Mouse (Mus musculus) neural tube, embryonic 12.5 days (tissue): ENCODE measurements at regions not wholly inside any gene's neighbourhood (a gene's known extent, or its start where the extent isn't known, plus 50 kb on each side); places are given as distances from the start of the nearest gene placed in this dataset.

Experiments used
- ATAC-seq: fragments of 200-750 bp; cut with Nextera tagmentation; 2 replicates; pipeline ENCODE4 v1.8.0; 2017; ENCODE audit warnings: low read depth, mild to moderate bottlenecking, moderate TSS enrichment, moderate library complexity; ENCODE audit not compliant: low FRiP score
- H3K27ac ChIP-seq: fragments of 300-500 bp; sonication (generic); 2 replicates; pipeline ENCODE4 v1.5.1; 2016
- H3K27me3 ChIP-seq: fragments of 300-500 bp; sonication (generic); replicated peaks from 2 replicates; pipeline ENCODE4 v1.6.1; 2016; ENCODE audit warnings: mild to moderate bottlenecking
- H3K36me3 ChIP-seq: fragments of 300-500 bp; sonication (generic); 2 replicates; pipeline ENCODE4 v1.6.1; 2016; ENCODE audit warnings: mild to moderate bottlenecking
- H3K4me1 ChIP-seq: fragments of 300-500 bp; sonication (generic); 2 replicates; pipeline ENCODE4 v1.6.1; 2016
- H3K4me2 ChIP-seq: fragments of 300-500 bp; sonication (generic); replicated peaks from 2 replicates; pipeline ENCODE4 v1.6.1; 2016; ENCODE audit warnings: mild to moderate bottlenecking
- H3K4me3 ChIP-seq: fragments of 300-500 bp; sonication (generic); 2 replicates; pipeline ENCODE4 v1.5.1; 2016
- H3K9ac ChIP-seq: fragments of 300-500 bp; sonication (generic); 2 replicates; pipeline ENCODE4 v1.6.1; 2016; ENCODE audit warnings: mild to moderate bottlenecking
- H3K9me3 ChIP-seq: fragments of 300-500 bp; sonication (generic); 2 replicates; pipeline ENCODE4 v1.6.1; 2016; ENCODE audit warnings: mild to moderate bottlenecking
- WGBS: fragments of 180-500 bp; shearing (Covaris S2); methylation state at CpG from one replicate; pipeline ENCODE4 v1.1.7; 2016; 5-methylcytosine and 5-hydroxymethylcytosine counted together

DNA sequence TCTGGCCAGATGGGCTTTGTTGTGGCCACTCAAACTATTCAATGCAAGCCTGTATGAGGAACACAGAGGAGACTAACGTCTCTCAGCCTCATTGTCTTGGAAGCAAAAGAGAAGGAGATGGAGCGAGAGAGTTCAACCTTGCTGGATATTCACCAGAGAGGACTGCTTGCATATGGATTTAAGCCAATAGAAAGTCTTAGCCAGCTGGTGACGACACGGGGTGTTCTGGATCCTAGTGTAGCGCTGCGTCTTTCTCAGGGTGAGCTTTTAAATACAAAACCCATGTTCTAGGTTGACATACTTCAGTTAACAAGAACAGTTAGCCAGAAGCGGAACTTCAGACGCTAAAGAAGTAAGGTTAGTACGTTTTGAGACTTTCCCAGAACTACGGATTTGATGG, 174.9 kb downstream of the Plpp3 start:
- H3K4me2 ChIP-seq, result no peak overlapping the region
- no peak overlapping the region for H3K27ac ChIP-seq
- no peak overlapping the region for H3K9ac ChIP-seq
- no peaks in the 10 kb centered on the region for H3K36me3 ChIP-seq
- no peak overlapping the region for H3K4me3 ChIP-seq
- H3K4me1 ChIP-seq, result no peaks in the 10 kb centered on the region
- H3K27me3 ChIP-seq, result no peaks in the 10 kb centered on the region
- no peaks in the 10 kb centered on the region for H3K9me3 ChIP-seq
- 90% methylated on average over 10 of the region's 10 CpGs for WGBS
- ATAC-seq, result no peak

DNA sequence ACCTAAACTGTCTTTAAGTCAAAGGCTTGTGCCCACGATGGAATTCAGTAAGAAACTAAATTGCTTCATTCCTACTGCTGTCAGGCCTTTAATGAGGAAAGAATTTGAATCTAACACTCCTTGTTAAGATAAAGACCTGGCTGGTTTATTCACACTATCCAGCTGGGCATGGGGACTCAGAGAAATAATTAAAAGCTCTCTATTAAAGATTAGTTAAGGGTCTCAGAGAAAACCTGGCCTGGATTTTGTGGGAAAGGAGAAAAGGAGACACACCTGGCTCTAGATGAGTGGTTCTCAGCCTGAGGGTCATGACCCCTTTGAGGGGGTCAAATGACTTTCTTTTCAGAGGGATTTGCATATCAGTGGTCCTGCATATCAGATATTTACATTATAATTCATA, 178.7 kb downstream of the Plpp3 start:
- no peak for ATAC-seq
- H3K4me2 ChIP-seq, result no peak overlapping the region
- H3K36me3 ChIP-seq, result no peaks in the 10 kb centered on the region
- no peaks in the 10 kb centered on the region for H3K4me1 ChIP-seq
- WGBS, result 56% methylated on average over 1 of the region's 1 CpGs
- no peaks in the 10 kb centered on the region for H3K27me3 ChIP-seq
- no peak overlapping the region for H3K9ac ChIP-seq
- no peak overlapping the region for H3K27ac ChIP-seq
- H3K9me3 ChIP-seq, result no peaks in the 10 kb centered on the region
- no peak overlapping the region for H3K4me3 ChIP-seq

GRCm38 (mm10) chr4:105336557-105336956, 179.4 kb downstream of the Plpp3 start:
- no peaks in the 10 kb centered on the region for H3K9me3 ChIP-seq
- no peak overlapping the region for H3K27ac ChIP-seq
- H3K9ac ChIP-seq, result no peak overlapping the region
- no peaks in the 10 kb centered on the region for H3K4me1 ChIP-seq
- H3K36me3 ChIP-seq, result no peaks in the 10 kb centered on the region
- H3K4me2 ChIP-seq, result no peak overlapping the region
- WGBS, result 74% methylated on average over 4 of the region's 4 CpGs
- H3K27me3 ChIP-seq, result no peaks in the 10 kb centered on the region
- ATAC-seq, result no peak
- H3K4me3 ChIP-seq, result no peak overlapping the region

DNA sequence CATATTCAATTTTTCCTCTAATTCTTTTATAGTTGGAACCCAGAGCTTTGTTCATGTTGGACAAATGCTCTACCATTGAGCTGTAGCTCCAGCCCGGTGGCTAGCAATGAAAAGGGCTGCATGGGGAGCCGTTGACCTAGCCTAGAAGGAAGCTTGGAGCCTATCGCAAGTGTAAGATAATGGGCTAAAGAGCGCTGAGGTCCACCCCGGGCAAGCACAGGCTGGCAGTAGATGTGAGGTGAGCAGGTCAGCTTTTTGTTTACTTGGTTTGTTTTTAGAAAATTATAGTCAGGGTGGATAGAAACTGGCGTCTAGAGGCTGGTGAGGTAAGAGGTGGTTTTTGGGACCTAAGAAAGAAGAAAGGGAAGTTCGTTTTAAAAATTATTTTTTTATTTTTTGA, 181.0 kb downstream of the Plpp3 start:
- no peak overlapping the region for H3K4me3 ChIP-seq
- H3K4me1 ChIP-seq, result no peaks in the 10 kb centered on the region
- no peak overlapping the region for H3K4me2 ChIP-seq
- no peak overlapping the region for H3K9ac ChIP-seq
- no peak for ATAC-seq
- 82% methylated on average over 7 of the region's 7 CpGs for WGBS
- no peaks in the 10 kb centered on the region for H3K36me3 ChIP-seq
- H3K9me3 ChIP-seq, result no peaks in the 10 kb centered on the region
- H3K27me3 ChIP-seq, result no peaks in the 10 kb centered on the region
- H3K27ac ChIP-seq, result no peak overlapping the region

GRCm38 (mm10) chr4:105338861-105339260, 181.7 kb downstream of the Plpp3 start:
- Histone ChIP-seq H3K9me3 (no peaks in the 10 kb centered on the region), H3K27ac (no peak overlapping the region), H3K4me3 (no peak overlapping the region), H3K27me3 (no peaks in the 10 kb centered on the region), H3K4me2 (no peak overlapping the region), H3K36me3 (no peaks in the 10 kb centered on the region), H3K9ac (no peak overlapping the region), H3K4me1 (no peaks in the 10 kb centered on the region)
- WGBS, result 80% methylated on average over 7 of the region's 7 CpGs
- ATAC-seq, result no peak

- H3K4me3 ChIP-seq, result no peak overlapping the region
- no peaks in the 10 kb centered on the region for H3K4me1 ChIP-seq
- H3K36me3 ChIP-seq, result no peaks in the 10 kb centered on the region
- WGBS, result 78% methylated on average over 7 of the region's 7 CpGs
- H3K27ac ChIP-seq, result no peak overlapping the region
- H3K4me2 ChIP-seq, result no peak overlapping the region
- H3K9ac ChIP-seq, result no peak overlapping the region
- H3K9me3 ChIP-seq, result no peaks in the 10 kb centered on the region
- no peak for ATAC-seq
- H3K27me3 ChIP-seq, result no peaks in the 10 kb centered on the region
Measured at GRCm38 (mm10) chr4:105341274-105341673, 184.1 kb downstream of the Plpp3 start.

- Histone ChIP-seq H3K36me3 (no peaks in the 10 kb centered on the region), H3K27me3 (no peaks in the 10 kb centered on the region), H3K4me2 (no peak overlapping the region), H3K4me1 (peaks cover 4% of the 10 kb centered on the region; the same call in 1 of the 2 replicates), H3K4me3 (no peak overlapping the region), H3K9me3 (no peaks in the 10 kb centered on the region), H3K27ac (no peak overlapping the region), H3K9ac (no peak overlapping the region)
- ATAC-seq, result no peak
- WGBS, result 93% methylated on average over 8 of the region's 8 CpGs
Measured at GRCm38 (mm10) chr4:105346846-105347245, 189.7 kb downstream of the Plpp3 start.

GRCm38 (mm10) chr4:105347911-105348310, 190.8 kb downstream of the Plpp3 start:
- H3K4me1 ChIP-seq, result peaks cover 4% of the 10 kb centered on the region; the same call in 1 of the 2 replicates
- H3K27me3 ChIP-seq, result no peaks in the 10 kb centered on the region
- 17% methylated on average over 8 of the region's 8 CpGs for WGBS
- no peak overlapping the region for H3K4me2 ChIP-seq
- no peak overlapping the region for H3K27ac ChIP-seq
- no peak overlapping the region for H3K4me3 ChIP-seq
- no peak overlapping the region for H3K9ac ChIP-seq
- no peaks in the 10 kb centered on the region for H3K36me3 ChIP-seq
- no peak for ATAC-seq
- H3K9me3 ChIP-seq, result no peaks in the 10 kb centered on the region

GRCm38 (mm10) chr4:105349316-105350207, 192.4 kb downstream of the Plpp3 start:
- H3K27ac ChIP-seq, result no peak overlapping the region
- no peaks in the 10 kb centered on the region for H3K36me3 ChIP-seq
- 93% methylated on average over 8 of the region's 8 CpGs for WGBS
- no peak overlapping the region for H3K9ac ChIP-seq
- no peak overlapping the region for H3K4me2 ChIP-seq
- peaks cover 4% of the 10 kb centered on the region; the same call in 1 of the 2 replicates for H3K4me1 ChIP-seq
- no peak overlapping the region for H3K4me3 ChIP-seq
- no peaks in the 10 kb centered on the region for H3K9me3 ChIP-seq
- no peaks in the 10 kb centered on the region for H3K27me3 ChIP-seq
- ATAC-seq, result no peak

GRCm38 (mm10) chr4:105352342-105352741, 195.2 kb downstream of the Plpp3 start:
- Histone ChIP-seq H3K27me3 (no peaks in the 10 kb centered on the region), H3K36me3 (no peaks in the 10 kb centered on the region), H3K9ac (no peak overlapping the region), H3K9me3 (no peaks in the 10 kb centered on the region), H3K4me2 (no peak overlapping the region), H3K4me1 (peaks cover 10% of the 10 kb centered on the region), H3K4me3 (no peak overlapping the region), H3K27ac (no peak overlapping the region)
- ATAC-seq, result peak; percentile 55; the same call in 1 of the 2 replicates
- WGBS, result 57% methylated on average over 7 of the region's 7 CpGs

DNA sequence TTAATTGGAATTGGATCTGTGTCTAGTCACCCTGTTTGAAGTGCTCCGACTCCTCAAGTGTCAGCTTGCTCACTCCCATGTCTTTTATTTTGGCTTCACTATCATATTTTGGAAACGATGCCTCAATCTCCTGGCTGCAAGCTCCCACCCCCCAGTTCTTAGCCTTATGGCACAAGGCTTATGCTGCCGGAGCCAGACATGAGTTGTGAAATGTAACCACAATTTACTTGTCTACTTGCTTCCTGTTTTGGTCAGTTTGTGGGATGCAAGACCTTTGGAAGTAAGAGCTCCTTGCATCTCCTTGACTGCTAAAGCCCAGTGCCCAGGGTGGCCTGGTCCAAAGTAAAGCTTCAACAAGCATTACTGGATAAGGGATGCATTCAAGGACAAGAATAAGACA, 195.8 kb downstream of the Plpp3 start:
- Histone ChIP-seq H3K27ac (no peak overlapping the region), H3K9ac (no peak overlapping the region), H3K4me3 (no peak overlapping the region), H3K4me1 (peaks cover 6% of the 10 kb centered on the region), H3K27me3 (no peaks in the 10 kb centered on the region), H3K4me2 (no peak overlapping the region), H3K36me3 (no peaks in the 10 kb centered on the region), H3K9me3 (no peaks in the 10 kb centered on the region)
- WGBS, result 93% methylated on average over 3 of the region's 3 CpGs
- ATAC-seq, result no peak

GRCm38 (mm10) chr4:105354097-105354496, 196.9 kb downstream of the Plpp3 start:
- Histone ChIP-seq H3K9me3 (no peaks in the 10 kb centered on the region), H3K4me2 (no peak overlapping the region), H3K36me3 (no peaks in the 10 kb centered on the region), H3K27ac (no peak overlapping the region), H3K4me1 (peaks cover 6% of the 10 kb centered on the region; the same call in 1 of the 2 replicates), H3K27me3 (no peaks in the 10 kb centered on the region), H3K9ac (no peak overlapping the region), H3K4me3 (no peak overlapping the region)
- WGBS, result 77% methylated on average over 8 of the region's 8 CpGs
- ATAC-seq, result no peak

DNA sequence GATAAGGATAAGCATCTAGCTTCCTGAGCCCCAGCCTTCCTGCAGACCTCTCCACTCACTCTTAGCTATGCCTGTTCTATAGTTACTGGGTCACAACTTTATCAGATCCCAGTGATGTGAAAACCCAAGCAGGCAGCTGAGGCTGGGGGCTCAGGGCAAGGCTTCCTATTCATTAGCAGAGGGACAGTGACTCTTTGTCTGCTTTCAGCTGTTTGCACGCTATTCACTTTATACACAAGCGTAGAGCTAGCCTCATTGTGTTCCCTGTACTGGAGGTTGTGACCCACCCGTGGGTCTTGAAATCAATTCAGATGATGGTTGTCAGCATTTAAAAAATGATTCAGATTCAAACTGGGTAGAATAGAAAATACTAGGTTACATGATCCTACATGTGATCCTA, 199.5 kb downstream of the Plpp3 start:
- no peak overlapping the region for H3K4me2 ChIP-seq

More for the DNA sequence above, 199.5 kb downstream of the Plpp3 start:
- H3K9ac ChIP-seq, result no peak overlapping the region
- peaks cover 6% of the 10 kb centered on the region; the same call in 1 of the 2 replicates for H3K4me1 ChIP-seq
- H3K36me3 ChIP-seq, result no peaks in the 10 kb centered on the region
- 13% methylated on average over 3 of the region's 3 CpGs for WGBS
- no peaks in the 10 kb centered on the region for H3K27me3 ChIP-seq
- no peak overlapping the region for H3K4me3 ChIP-seq
- no peaks in the 10 kb centered on the region for H3K9me3 ChIP-seq
- ATAC-seq, result peak; percentile 68
- no peak overlapping the region for H3K27ac ChIP-seq
